Mouse (Mus musculus) layer of hippocampus, adult 18-20 months (tissue): ENCODE measurements at regions not wholly inside any gene's neighbourhood (a gene's known extent, or its start where the extent isn't known, plus 50 kb on each side); places are given as distances from the start of the nearest gene placed in this dataset.

Experiments used
- DNase-seq, 2 experiments: peaks; one replicate each; pipeline ENCODE4 v3.0.0; 2022; ENCODE audit warnings: low spot score in 2 of 2

DNA sequence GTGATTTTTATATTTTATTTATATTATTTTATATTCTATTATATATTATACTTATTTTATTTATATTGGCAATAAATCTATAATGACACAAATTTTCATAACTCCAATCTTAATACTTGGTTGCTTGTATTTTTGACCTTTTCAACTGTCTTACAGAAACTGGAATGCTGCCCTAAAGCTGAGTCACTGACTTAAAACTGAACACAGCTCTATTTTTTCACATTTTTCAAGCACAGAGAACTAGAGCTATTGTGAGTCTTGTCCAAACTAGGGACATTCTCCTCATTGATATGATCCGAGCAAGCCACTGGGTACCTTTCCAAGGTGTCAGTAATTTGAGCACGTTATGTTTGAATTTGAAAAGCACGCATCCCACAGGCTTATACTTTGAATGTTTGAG lies 589.7 kb downstream of the Tmem182 start:
- DNase-seq = no peak

- peak; percentile 42 to 81 for DNase-seq
Measured at GRCm38 (mm10) chr1:41410533-41410932, 605.1 kb downstream of the Tmem182 start.

DNA sequence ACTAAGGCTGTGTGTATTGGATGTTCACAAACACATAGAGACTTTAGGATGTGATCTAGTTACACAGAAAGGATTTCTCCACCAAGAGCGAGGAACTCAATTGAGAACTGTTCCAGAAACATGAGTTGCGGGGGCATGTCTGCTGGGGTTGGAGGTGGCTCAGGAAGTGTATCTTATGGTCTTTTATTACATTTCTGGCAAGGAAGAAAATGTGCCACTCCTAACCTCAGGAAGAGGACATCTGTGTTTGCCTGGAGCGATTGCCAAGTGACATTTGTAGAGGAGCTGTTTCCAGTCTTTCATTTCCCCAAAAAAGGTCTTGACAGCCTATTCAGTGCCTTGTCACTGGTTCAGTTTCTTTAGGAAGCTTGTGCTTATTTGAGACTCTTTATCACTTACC lies 606.2 kb downstream of the Tmem182 start:
- DNase-seq = peak; percentile 35 to 74

GRCm38 (mm10) chr1:41412078-41412477 lies 606.7 kb downstream of the Tmem182 start:
- DNase-seq = no peak

DNA sequence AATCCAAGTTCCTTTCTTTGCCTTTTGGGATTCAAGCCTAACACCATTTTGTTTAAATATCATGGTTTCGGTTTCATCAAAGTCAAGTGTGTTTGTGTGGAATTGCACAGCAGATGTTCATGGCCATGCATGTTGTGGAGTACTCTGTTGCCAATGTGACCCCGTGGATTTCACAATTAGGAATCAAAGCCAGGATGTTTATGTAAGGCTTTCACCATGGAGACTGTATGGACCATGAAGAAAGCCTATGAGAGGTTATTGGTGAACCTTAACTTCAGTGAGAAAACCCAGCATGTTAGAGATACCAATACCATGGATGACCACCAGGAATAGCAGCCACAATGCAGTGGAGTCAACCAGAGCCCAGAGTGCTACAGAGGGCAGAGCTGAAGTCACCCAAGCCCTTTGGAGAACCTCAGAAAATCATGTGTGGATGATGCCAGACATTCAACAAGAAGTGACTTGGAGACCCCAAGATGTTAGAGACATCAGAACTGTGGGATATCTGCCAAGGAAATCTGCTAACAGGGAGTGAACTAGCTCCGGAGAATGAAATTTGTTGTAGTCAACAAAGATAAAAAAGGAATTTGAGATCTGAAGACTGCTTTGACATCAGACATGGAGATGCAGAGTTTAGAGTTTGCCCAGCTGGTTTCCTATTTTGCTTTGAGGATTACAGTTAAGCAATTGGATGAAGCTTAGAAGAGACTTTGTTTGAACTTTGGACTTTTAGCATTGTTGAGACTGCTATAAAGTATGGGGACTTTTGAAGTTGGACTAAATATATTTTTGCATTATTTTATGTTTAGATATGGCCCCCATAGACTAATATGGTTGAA lies 615.3 kb downstream of the Tmem182 start:
- no peak for DNase-seq

GRCm38 (mm10) chr1:41427853-41428252 lies 622.5 kb downstream of the Tmem182 start:
- peak in 1 of 2 experiments; percentile 27 for DNase-seq

- peak in 1 of 2 experiments; percentile 38 for DNase-seq
Measured at GRCm38 (mm10) chr1:41431127-41431690, 625.8 kb downstream of the Tmem182 start.

- DNase-seq = no peak
Measured at GRCm38 (mm10) chr1:41435379-41435778, 630.0 kb downstream of the Tmem182 start.

DNA sequence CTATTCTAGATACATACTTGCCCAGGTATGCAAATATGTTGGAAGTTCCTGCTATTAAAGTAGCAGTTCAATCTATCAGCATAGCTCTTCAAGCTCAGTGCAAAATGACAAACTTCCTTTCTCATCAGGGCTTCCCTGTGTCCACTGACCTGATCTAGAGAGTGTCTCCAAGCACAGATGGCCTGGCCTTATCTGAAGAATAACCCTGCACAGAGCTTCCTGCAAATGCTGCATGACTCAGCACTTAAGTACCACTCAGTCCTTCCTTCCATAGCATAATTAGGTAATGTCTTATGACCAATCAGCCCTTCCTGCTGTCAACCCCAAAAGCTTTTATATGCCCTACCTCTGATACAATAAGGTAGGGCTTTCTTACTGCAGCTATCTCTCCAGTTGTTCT lies 644.6 kb downstream of the Tmem182 start:
- no peak for DNase-seq
